Mouse (Mus musculus) MEL (cell line): ENCODE data around the gene Siah2.

Source experiments
- CTCF ChIP-seq, 3 experiments: IDR thresholded peaks in 2 of 3; conservative IDR thresholded peaks in 1 of 3; 2 replicates each; pipeline ENCODE4 v1.5.1; 2011 to 2012; ENCODE audit warnings: low read length in 3 of 3, low read depth in 2 of 3, mild to moderate bottlenecking in 2 of 3, improper control_type of control experiment in 1 of 3, inconsistent platforms in 1 of 3, mixed read lengths in 1 of 3, moderate library complexity in 1 of 3; ENCODE audit not compliant: control insufficient read depth in 1 of 3, insufficient read depth in 1 of 3, poor library complexity in 1 of 3, severe bottlenecking in 1 of 3
- E2F4 ChIP-seq: IDR thresholded peaks from 2 replicates; pipeline ENCODE4 v1.6.1; 2011; ENCODE audit warnings: low read depth, low read length, improper control_type of control experiment, borderline replicate concordance
- HCFC1 ChIP-seq: IDR thresholded peaks from 2 replicates; pipeline ENCODE4 v1.6.1; 2012; ENCODE audit warnings: low read depth, mild to moderate bottlenecking, inconsistent platforms, low read length, improper control_type of control experiment, moderate library complexity
- MAFK ChIP-seq: IDR thresholded peaks from 2 replicates; pipeline ENCODE4 v1.6.1; 2011; ENCODE audit warnings: low read depth, mild to moderate bottlenecking, low read length, improper control_type of control experiment, borderline replicate concordance
- MAX ChIP-seq: IDR thresholded peaks from 2 replicates; pipeline ENCODE4 v1.6.1; 2011; ENCODE audit warnings: low read length, improper control_type of control experiment
- POLR2A ChIP-seq, 2 experiments: IDR thresholded peaks; 2 replicates each; pipeline ENCODE4 v1.6.1; 2011 to 2012; ENCODE audit warnings: low read length in 2 of 2, mild to moderate bottlenecking in 2 of 2, control low read depth in 1 of 2, improper control_type of control experiment in 1 of 2, low read depth in 1 of 2, moderate library complexity in 1 of 2; ENCODE audit not compliant: control insufficient read depth in 1 of 2, insufficient read depth in 1 of 2, poor library complexity in 1 of 2
- POLR2AphosphoS2 ChIP-seq: IDR thresholded peaks from 2 replicates; pipeline ENCODE4 v1.6.1; 2011; ENCODE audit warnings: low read length, improper control_type of control experiment
- POLR2AphosphoS5 ChIP-seq: IDR thresholded peaks from 2 replicates; pipeline ENCODE4 v1.6.1; 2012; ENCODE audit warnings: low read depth, borderline replicate concordance, mild to moderate bottlenecking, inconsistent platforms, low read length, moderate library complexity, mixed read lengths
- RAD21 ChIP-seq: IDR thresholded peaks from 2 replicates; pipeline ENCODE4 v1.6.1; 2011; ENCODE audit warnings: mild to moderate bottlenecking, low read depth, low read length, improper control_type of control experiment
- SIN3A ChIP-seq: IDR thresholded peaks from 2 replicates; pipeline ENCODE4 v1.6.1; 2012; ENCODE audit warnings: low read length, improper control_type of control experiment, inconsistent platforms
- SMC3 ChIP-seq: IDR thresholded peaks from 2 replicates; pipeline ENCODE4 v1.6.1; 2011; ENCODE audit warnings: low read depth, low read length, improper control_type of control experiment
- TAL1 ChIP-seq: IDR thresholded peaks from 2 replicates; pipeline ENCODE4 v1.6.1; 2012; ENCODE audit warnings: mild to moderate bottlenecking, inconsistent platforms, low read length, moderate library complexity, mixed read lengths
- ZC3H11A ChIP-seq: IDR thresholded peaks from 2 replicates; pipeline ENCODE4 v1.6.1; 2012; ENCODE audit warnings: low read depth, mild to moderate bottlenecking, inconsistent platforms, low read length, improper control_type of control experiment
- ZNF384 ChIP-seq: IDR thresholded peaks from 2 replicates; pipeline ENCODE4 v1.6.1; 2012; ENCODE audit warnings: low read depth, mild to moderate bottlenecking, inconsistent platforms, low read length, improper control_type of control experiment

DNA sequence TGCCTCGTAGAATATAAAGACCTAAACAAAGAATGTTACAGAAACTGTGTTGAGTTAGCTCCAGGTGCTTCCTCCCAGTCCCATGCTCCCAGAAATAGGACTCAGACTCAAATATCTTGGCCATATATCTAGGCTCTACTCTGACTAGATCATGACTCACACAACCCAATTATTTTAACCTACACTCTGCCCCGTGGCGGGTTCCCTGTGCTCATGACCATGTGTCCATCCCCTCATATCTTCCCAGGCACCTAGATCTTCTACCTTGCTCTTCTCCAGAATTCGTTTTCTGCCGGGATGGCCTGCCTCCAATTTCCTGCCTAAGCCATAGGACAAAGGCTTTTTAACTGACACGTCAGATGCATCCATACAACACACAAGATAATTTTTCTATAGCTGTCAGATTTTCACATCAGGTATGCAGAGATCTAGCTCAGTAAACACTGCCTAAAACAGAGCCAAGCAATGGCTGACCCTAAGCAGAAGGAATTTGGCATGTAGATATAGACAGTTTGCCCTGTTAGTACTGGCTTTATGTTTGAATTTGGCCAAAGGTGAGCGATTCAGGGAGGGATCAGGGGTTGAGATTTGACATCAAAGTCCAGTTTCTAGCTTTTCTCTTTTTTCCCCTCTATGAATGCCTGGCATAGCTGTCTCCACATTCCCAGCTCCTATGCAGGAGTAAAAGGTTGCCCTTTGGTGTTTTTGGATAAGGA lies 5.8 kb downstream of the Siah2 start:
- TF ChIP-seq SIN3A (no peak), SMC3 (no peak), E2F4 (no peak), ZNF384 (no peak), POLR2A (IDR thresholded peaks at IDR 0.05; ENCODE audit: control insufficient read depth in 1 of 2, insufficient read depth in 1 of 2, low read depth in 1 of 2, low read length in 2 of 2, poor library complexity in 1 of 2) (no peak), POLR2AphosphoS5 (no peak), POLR2AphosphoS2 (no peak), TAL1 (no peak), MAFK (no peak), ZC3H11A (no peak), HCFC1 (no peak), CTCF (IDR thresholded peaks at IDR 0.05 in 2 of 3, conservative IDR thresholded peaks at IDR 0.05 in 1 of 3; ENCODE audit: control insufficient read depth in 1 of 3, insufficient read depth in 1 of 3, low read depth in 2 of 3, low read length in 3 of 3, poor library complexity in 1 of 3, severe bottlenecking in 1 of 3) (no peak), MAX (no peak), RAD21 (no peak)
